Mouse (Mus musculus) kidney, postnatal 0 days (tissue): Measurements from ENCODE around the gene Rai1. TPM values are rescaled to one million over a fixed set of nuclear protein-coding genes. Genes with fewer than 3 reads are reported as not detected.

ENCODE experiments used
- ATAC-seq: fragments of 200-750 bp; cut with Nextera tagmentation; replicated peaks from 2 replicates; pipeline ENCODE4 v1.8.0; 2017; ENCODE audit warnings: low read depth, moderate number of reproducible peaks, moderate TSS enrichment, moderate library complexity; ENCODE audit not compliant: low FRiP score
- DNase-seq: peaks from one replicate; pipeline ENCODE4 v3.0.0-alpha.2; 2016; ENCODE audit warnings: low spot score
- H3K27ac ChIP-seq: fragments of 300-500 bp; sonication (generic); 2 replicates; pipeline ENCODE4 v1.5.1; 2014; ENCODE audit warnings: mild to moderate bottlenecking
- H3K27me3 ChIP-seq: fragments of 300-500 bp; sonication (generic); 2 replicates; pipeline ENCODE4 v1.6.1; 2014; ENCODE audit warnings: low read length, mixed read lengths; ENCODE audit not compliant: insufficient read depth
- H3K36me3 ChIP-seq: fragments of 300-500 bp; sonication (generic); 2 replicates; pipeline ENCODE4 v1.6.1; 2014; ENCODE audit warnings: low read length, mixed read lengths; ENCODE audit not compliant: insufficient read depth
- H3K4me1 ChIP-seq: fragments of 300-500 bp; sonication (generic); replicated peaks from 2 replicates; pipeline ENCODE4 v1.6.1; 2014; ENCODE audit warnings: antibody characterized with exemption, low read length, mixed read lengths; ENCODE audit not compliant: insufficient read depth
- H3K4me2 ChIP-seq: fragments of 300-500 bp; sonication (generic); 2 replicates; pipeline ENCODE4 v1.6.1; 2014; ENCODE audit warnings: mild to moderate bottlenecking, low read length, moderate library complexity, mixed read lengths
- H3K4me3 ChIP-seq: fragments of 300-500 bp; sonication (generic); replicated peaks from 2 replicates; pipeline ENCODE4 v1.5.1; 2014; ENCODE audit warnings: low read depth, low read length
- H3K9ac ChIP-seq: fragments of 300-500 bp; sonication (generic); 2 replicates; pipeline ENCODE4 v1.6.1; 2014; ENCODE audit warnings: low read depth, low read length
- H3K9me3 ChIP-seq: fragments of 300-500 bp; sonication (generic); replicated peaks from 2 replicates; pipeline ENCODE4 v1.6.1; 2016; ENCODE audit warnings: low read length, inconsistent platforms, mixed read lengths
- CTCF ChIP-seq: IDR thresholded peaks from 2 replicates; pipeline ENCODE4 v1.5.1; 2016; ENCODE audit warnings: antibody characterized with exemption, low read depth, mild to moderate bottlenecking, moderate library complexity
- WGBS: fragments of 180-500 bp; shearing (Covaris S2); extraction: QIAGEN DNeasy Blood & Tissue Kit; methylation state at CpG from one replicate; pipeline ENCODE4 v1.1.7; 2014; 5-methylcytosine and 5-hydroxymethylcytosine counted together
- polyA plus RNA-seq: library from polyadenylated mRNA; unstranded; fragments of >200 nt; fragmentation: Nextera tagmentation; extraction: Ambion mirVana; gene quantifications from 2 replicates; pipeline ENCODE4 v1.2.1, GENCODE M21; 2015

The Rai1 gene
- polyA plus RNA-seq, 1 experiment from 2014 or later: 15.2 TPM

DNA sequence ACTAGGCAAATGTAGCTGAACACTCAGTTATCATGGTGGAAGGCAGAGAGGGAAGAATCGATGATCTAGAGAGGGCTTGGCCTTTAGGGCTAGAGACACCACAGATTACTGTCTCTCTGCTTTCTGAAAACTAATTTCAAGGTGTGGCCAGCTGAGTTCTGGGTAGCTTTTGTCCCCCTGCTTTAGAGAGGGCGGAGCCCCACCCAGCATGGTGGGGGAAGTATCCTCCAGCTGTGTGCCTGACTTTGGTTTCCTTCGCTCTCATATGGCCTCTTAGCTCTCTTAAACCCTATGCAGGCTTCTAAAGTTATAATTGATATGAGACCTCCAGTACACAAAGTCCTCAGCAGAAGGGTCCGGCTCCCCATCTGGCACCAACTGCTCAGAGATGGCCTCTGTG, 58.5 kb downstream of the Rai1 start:
- no peaks in the 10 kb centered on the region for H3K36me3 ChIP-seq
- DNase-seq (no peak), ATAC-seq (no peak)
- H3K9ac ChIP-seq: no peak overlapping the region
- H3K27me3 ChIP-seq: no peaks in the 10 kb centered on the region
- peaks cover 14% of the 10 kb centered on the region for H3K4me1 ChIP-seq
- H3K9me3 ChIP-seq: no peaks in the 10 kb centered on the region
- no peak for TF ChIP-seq CTCF
- no peak overlapping the region for H3K4me2 ChIP-seq
- H3K27ac ChIP-seq: no peak overlapping the region
- WGBS: 87% methylated on average over 4 of the region's 4 CpGs
- H3K4me3 ChIP-seq: no peak overlapping the region

DNA sequence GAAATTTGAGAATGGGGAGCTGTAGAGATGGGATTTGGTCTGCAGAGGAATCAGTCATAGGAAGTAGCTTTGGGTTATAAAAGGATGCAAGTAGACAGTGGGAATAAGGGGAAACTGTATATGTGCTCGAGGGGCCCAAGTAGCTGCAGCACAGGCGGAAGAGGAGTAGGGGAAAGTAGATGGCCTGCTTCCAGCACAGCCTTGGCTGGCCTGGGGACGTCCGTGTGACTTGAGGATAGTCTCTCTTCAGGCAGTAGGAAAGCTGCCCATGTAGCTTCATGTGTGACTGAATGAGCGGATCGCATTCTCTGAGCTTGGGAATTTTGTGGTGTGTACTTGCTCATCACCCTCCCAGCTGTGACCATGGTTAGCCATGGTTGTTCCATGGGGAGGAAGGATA, 59.6 kb downstream of the Rai1 start:
- no peaks in the 10 kb centered on the region for H3K36me3 ChIP-seq
- 0 out of 2 replicates have a peak overlapping the region, but pooled peaks have one; percentile 57 for H3K27ac ChIP-seq
- H3K4me3 ChIP-seq: no peak overlapping the region
- no peaks in the 10 kb centered on the region for H3K27me3 ChIP-seq
- DNase-seq (no peak), ATAC-seq (no peak)
- H3K4me2 ChIP-seq: no peak overlapping the region
- no peaks in the 10 kb centered on the region for H3K9me3 ChIP-seq
- H3K9ac ChIP-seq: no peak overlapping the region
- H3K4me1 ChIP-seq: peaks cover 25% of the 10 kb centered on the region
- no peak for TF ChIP-seq CTCF
- WGBS: 48% methylated on average over 6 of the region's 6 CpGs

DNA sequence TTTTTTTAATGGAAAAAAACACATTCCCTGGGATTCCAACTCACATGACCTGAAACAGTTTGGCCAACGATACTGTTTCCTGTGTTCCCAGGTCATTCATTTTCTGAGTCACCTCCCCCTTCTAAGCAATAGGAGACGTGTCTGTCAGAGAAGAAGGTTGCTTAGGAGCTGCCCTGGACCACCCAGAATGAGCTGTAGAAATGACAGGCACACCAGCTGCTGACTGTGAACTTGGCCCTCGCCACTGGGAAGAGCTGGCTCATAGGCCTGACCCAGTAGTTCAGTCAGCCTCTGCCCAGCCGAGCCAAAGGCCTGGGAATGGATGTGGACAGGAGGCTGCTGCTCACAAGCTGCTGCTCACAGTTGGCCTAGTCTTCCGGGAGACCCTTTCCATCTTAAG, 60.3 kb downstream of the Rai1 start:
- Histone ChIP-seq H3K27ac (0 out of 2 replicates have a peak overlapping the region, but pooled peaks have one; percentile 57), H3K4me2 (no peak overlapping the region)
- DNase-seq: peak; percentile 84

DNA sequence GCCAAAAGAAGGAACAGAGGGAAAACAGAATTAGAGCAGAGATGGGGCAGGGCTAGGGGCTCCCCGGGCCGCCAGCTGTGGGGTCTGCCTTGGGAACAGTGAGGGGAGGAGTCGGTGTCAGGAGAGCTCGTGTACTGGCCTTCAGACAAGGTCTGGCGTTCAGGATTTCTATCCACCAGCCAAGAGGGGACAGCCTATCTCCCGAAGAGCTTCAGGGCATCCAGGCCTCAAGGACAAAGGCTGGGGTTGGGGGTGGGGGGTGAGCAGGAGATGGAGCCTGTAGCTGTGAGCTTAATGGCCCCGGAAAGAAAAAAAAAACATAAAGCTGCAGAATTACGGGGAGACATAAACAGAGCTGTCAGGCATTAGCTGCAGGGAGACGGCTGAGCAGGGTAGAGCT, 64.0 kb downstream of the Rai1 start:
- 0 out of 2 replicates have a peak overlapping the region, but pooled peaks have one; percentile 18 for H3K9ac ChIP-seq

More for the DNA sequence above, 60.3 kb downstream of the Rai1 start:
- H3K36me3 ChIP-seq: no peaks in the 10 kb centered on the region
- H3K4me1 ChIP-seq: peaks cover 25% of the 10 kb centered on the region
- peak; percentile 44; the same call in 1 of the 2 replicates for ATAC-seq
- H3K27me3 ChIP-seq: no peaks in the 10 kb centered on the region
- no peaks in the 10 kb centered on the region for H3K9me3 ChIP-seq
- TF ChIP-seq CTCF: no peak
- WGBS: 28% methylated on average over 5 of the region's 5 CpGs
- H3K4me3 ChIP-seq: no peak overlapping the region
- H3K9ac ChIP-seq: no peak overlapping the region

DNA sequence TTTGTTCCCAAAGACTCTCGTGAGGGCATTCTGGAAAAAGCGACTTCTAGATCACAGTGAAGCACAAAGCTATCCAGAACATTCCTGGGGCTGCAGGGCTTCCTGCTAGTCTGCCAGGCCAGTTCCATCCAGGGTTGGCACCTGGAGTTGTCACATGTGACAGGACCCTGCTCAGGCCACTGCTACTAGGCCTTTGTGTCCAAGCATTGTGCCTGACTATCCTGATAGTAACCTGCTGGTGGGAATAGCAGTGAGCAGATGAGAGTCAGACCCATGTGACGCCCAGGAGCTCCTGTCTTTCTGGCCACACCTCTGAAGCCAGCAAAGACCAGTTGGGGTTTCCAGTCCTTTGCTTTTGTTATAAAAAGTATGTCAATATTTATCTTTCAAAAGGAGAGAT, 67.3 kb downstream of the Rai1 start:
- 0 out of 2 replicates have a peak overlapping the region, but pooled peaks have one; percentile 13 for H3K27ac ChIP-seq
- no peaks in the 10 kb centered on the region for H3K9me3 ChIP-seq
- TF ChIP-seq CTCF: no peak
- no peaks in the 10 kb centered on the region for H3K27me3 ChIP-seq
- H3K4me3 ChIP-seq: no peak overlapping the region
- ATAC-seq (no peak), DNase-seq (no peak)
- no peak overlapping the region for H3K4me2 ChIP-seq
- no peak overlapping the region for H3K9ac ChIP-seq
- H3K36me3 ChIP-seq: no peaks in the 10 kb centered on the region
- peaks cover 37% of the 10 kb centered on the region for H3K4me1 ChIP-seq
- WGBS: 91% methylated on average over 3 of the region's 3 CpGs

More for the DNA sequence above, 64.0 kb downstream of the Rai1 start:
- DNase-seq (no peak), ATAC-seq (no peak)
- 22% methylated on average over 9 of the region's 9 CpGs for WGBS
- TF ChIP-seq CTCF: no peak
- peak overlapping the region; percentile 42; the same call in 1 of the 2 replicates for H3K27ac ChIP-seq
- no peaks in the 10 kb centered on the region for H3K27me3 ChIP-seq
- no peak overlapping the region for H3K4me3 ChIP-seq
- H3K4me2 ChIP-seq: no peak overlapping the region
- peaks cover 33% of the 10 kb centered on the region for H3K4me1 ChIP-seq
- no peaks in the 10 kb centered on the region for H3K36me3 ChIP-seq
- H3K9me3 ChIP-seq: no peaks in the 10 kb centered on the region

DNA sequence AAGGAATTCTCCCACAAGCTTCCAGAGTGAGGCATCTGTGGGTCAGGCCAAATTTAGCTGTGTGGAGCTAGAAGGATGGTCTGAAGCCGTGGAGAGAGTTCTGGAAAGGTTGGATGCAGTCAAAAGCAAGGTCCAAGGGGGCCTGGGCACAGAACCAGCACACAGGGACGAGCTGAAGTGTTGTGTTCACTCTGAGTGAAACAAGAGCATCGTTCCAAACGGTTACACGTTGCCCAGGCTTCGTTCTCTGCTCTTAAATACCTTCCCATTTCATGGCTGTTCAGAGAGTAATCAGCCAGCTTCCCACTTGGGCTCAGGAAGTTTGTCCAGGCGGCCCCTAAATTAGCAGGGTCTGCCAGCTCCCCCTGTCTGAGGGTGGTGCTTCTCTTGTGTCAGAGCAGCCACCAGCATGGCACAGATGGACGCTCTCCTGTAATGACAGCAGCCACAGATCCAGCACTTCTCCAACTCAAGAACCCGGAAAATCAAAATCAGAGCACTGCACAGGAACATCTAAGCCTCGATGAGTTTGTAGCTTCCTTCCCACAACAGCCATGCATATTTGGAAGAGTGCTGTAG, 68.9 kb downstream of the Rai1 start:
- DNase-seq (no peak), ATAC-seq (no peak)
- Histone ChIP-seq H3K9me3 (no peaks in the 10 kb centered on the region), H3K27ac (no peak overlapping the region), H3K4me1 (peaks cover 47% of the 10 kb centered on the region), H3K9ac (no peak overlapping the region), H3K27me3 (no peaks in the 10 kb centered on the region), H3K4me2 (no peak overlapping the region), H3K36me3 (no peaks in the 10 kb centered on the region), H3K4me3 (no peak overlapping the region)
- 48% methylated on average over 10 of the region's 10 CpGs for WGBS
- no peak for TF ChIP-seq CTCF
